ENCODE assay signal across 8 mouse cellular contexts in genomic region chr3:20034719-20035404, GRCm38 (mm10). TPM values are rescaled to one million over a fixed set of nuclear protein-coding genes. Genes with fewer than 3 reads are reported as not detected.
DNase-seq lines count a peak whose midpoint lies in the region; ATAC-seq lines count a peak whose summit lies in the region.

Gene Hps3 (minus strand): TSS chr3:20035315.

- ATAC-seq in hindbrain, embryonic 15.5 days (ENCODE audit: low FRiP score, low read depth), result peak; percentile 100

- peaks cover 48% of the 10 kb centered on the region for H3K79me2 ChIP-seq in macrophage (ENCODE audit: inconsistent target)

- WGBS in hindbrain, embryonic 15.5 days, result under 1% methylated on average over 47 of the region's 47 CpGs
- 1% methylated on average over 39 of the region's 47 CpGs for WGBS in macrophage (ENCODE audit: missing documents)

- peak; percentile 92 for DNase-seq in R1 (ENCODE audit: low read depth, low spot score)
- peak; percentile 91 to 93 for DNase-seq in cerebellum, postnatal 25 days
- DNase-seq in frontal cortex, postnatal 36 days (ENCODE audit: low spot score in 2 of 2), result peak; percentile 89 to 92
- DNase-seq in left cerebral cortex, adult 18-20 months (ENCODE audit: low spot score in 2 of 2), result peak; percentile 84 to 89
- DNase-seq in right cerebral cortex, adult 18-20 months, result peak; percentile 92
- peak; percentile 26 for DNase-seq in urinary bladder, postnatal 10 days (ENCODE audit: low spot score)

- H3K4me2 ChIP-seq in hindbrain, embryonic 15.5 days, result peak within 1 kb of the TSS; percentile 80

- H3K4me1 ChIP-seq in hindbrain, embryonic 15.5 days (replicated peaks), result peaks cover 12% of the 10 kb centered on the region

- no peaks in the 10 kb centered on the region for H3K27me3 ChIP-seq in hindbrain, embryonic 15.5 days

- H3K4me3 ChIP-seq in hindbrain, embryonic 15.5 days, result peak within 1 kb of the TSS; percentile 87
- peak within 1 kb of the TSS; percentile 63 for H3K4me3 ChIP-seq in macrophage (ENCODE audit: inconsistent target)

- no peaks in the 10 kb centered on the region for H3K36me3 ChIP-seq in hindbrain, embryonic 15.5 days
- no peaks in the 10 kb centered on the region for H3K36me3 ChIP-seq in macrophage (ENCODE audit: inconsistent target)

- H3K9me3 ChIP-seq in hindbrain, embryonic 15.5 days, result no peaks in the 10 kb centered on the region

- peak within 1 kb of the TSS; percentile 62 for H3K9ac ChIP-seq in hindbrain, embryonic 15.5 days

- H3K27ac ChIP-seq in hindbrain, embryonic 15.5 days (replicated peaks), result peak within 1 kb of the TSS; percentile 81
- peak within 1 kb of the TSS; percentile 81 for H3K27ac ChIP-seq in macrophage

RNA-seq across cellular contexts. Expression of gene Hps3, which starts in this region (rescaled TPM):
- polyA plus RNA-seq in hindbrain, embryonic 15.5 days (2015; fragmentation: Nextera tagmentation; extraction: Ambion mirVana), result 12.9 and 13.7 TPM in 2 replicates
- total RNA-seq in left cerebral cortex, adult 18-20 months (2021), result 10 to 100 TPM; 13.0 to 16.4 TPM
- 100 to 1,000 TPM in 20 of 26 experiments, 10 to 100 TPM in 6; 51.1 to 291 (median 164) TPM for total RNA-seq in macrophage (2018; cell fraction: chromatin; rRNA removed)
- total RNA-seq in macrophage (2018; cell fraction: cytosol; rRNA removed), result 10 to 100 TPM; 13.1 to 40.5 (median 26.5) TPM
- 100 to 1,000 TPM in 16 of 26 experiments, 10 to 100 TPM in 10; 35.9 to 241 (median 135) TPM for total RNA-seq in macrophage (2018; cell fraction: nucleus; rRNA removed)
- 15.6 to 41.0 TPM (median 30.1 TPM) in 3 replicates for polyA plus RNA-seq in macrophage (2018)

Comparison
In these comparisons a context has a peak if more than half of its experiments do, and no peak if none do; other contexts are left out.
1. Peak in every context shown above with its lines: DNase-seq, ATAC-seq, H3K4me3 ChIP-seq and H3K27ac ChIP-seq.
2. DNase-seq: peak in every context shown above with its lines; median percentile 92 in R1; 92 in cerebellum, postnatal 25 days; 92 in right cerebral cortex, adult 18-20 months; 90 in frontal cortex, postnatal 36 days; 86 in left cerebral cortex, adult 18-20 months; 26 in urinary bladder, postnatal 10 days.